Mouse (Mus musculus): ENCODE measurements around the gene Kcnd1. TPM values are rescaled to one million over a fixed set of nuclear protein-coding genes. Genes with fewer than 3 reads are reported as not detected.

Gene Kcnd1
- polyA plus RNA-seq (2012; rRNA removed): 4.1 and 5.7 TPM in 2 replicates
- polyA plus RNA-seq (2014; fragmentation: Nextera tagmentation; extraction: Ambion mirVana): 1.7 and 2.2 TPM in 2 replicates

DNA sequence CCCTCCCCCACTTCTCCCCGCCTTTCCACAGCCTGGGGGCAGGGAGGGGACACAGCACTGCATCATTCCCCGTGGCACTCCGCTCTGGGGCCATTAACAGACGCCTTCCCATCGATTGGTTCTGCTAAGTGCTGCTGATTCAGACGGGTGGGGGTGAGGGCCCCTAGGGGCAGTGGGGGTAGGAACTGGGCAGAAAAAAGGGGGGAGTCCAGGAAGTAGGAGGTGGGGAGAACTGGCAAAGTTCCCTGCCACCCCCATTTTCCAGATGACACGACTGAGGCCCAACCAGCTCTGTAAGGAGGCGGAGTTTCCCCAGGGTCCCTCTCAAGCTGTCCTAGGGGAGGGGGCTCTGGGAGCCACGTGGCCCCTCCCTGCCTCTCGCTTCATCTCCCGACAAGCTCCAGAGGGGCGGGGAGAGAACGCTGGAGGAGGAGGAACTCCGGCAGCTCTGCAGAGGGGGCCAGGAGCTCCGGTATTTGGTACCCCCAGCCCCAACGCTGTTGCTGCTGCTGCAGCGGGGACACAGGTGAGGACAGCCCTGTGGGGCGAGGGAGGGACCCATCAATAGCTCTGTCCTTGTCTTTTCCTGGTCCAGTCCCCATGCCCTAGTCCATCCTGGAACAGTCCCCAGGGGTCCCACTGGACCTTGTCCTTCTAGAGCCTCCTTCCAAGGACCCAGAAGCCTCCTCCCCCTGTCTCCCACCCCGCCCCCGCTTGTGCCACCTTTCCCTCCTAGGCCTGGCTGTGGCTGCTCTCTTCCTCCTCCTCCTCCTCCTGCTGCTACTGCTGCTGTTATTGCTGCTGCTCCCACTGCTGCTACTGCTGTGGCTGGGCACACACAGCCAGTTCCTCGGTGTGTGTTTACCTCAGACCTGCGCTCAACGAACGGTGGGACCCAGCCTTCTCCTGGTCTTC, at the start of gene Kcnd1:
TSS of gene Kcnd1 (plus strand) at position 425 of the 915 bp plus-strand sequence.
- Histone ChIP-seq H3K9me3 (ENCODE audit: control insufficient read depth, low read length) (no peaks in the 10 kb centered on the region), H3K4me2 (replicated peaks; ENCODE audit: low read depth, low read length, severe bottlenecking) (peak within 1 kb of the TSS; percentile 55), H3K27ac (replicated peaks; ENCODE audit: low read depth, low read length) (no peak within 1 kb of the TSS), H3K9ac (ENCODE audit: low read depth, low read length, severe bottlenecking) (peak within 1 kb of the TSS; percentile 43), H3K27me3 (ENCODE audit: control insufficient read depth, insufficient read depth, low read length) (no peaks in the 10 kb centered on the region), H3K4me1 (ENCODE audit: control insufficient read depth, insufficient read depth, low read length) (0 out of 2 replicates have a peak, but pooled peaks cover 3% of the 10 kb centered on the region), H3K4me3 (replicated peaks; ENCODE audit: low read length) (peak within 1 kb of the TSS; percentile 40), H3K36me3 (ENCODE audit: control insufficient read depth, insufficient read depth, low read length) (peaks cover 6% of the 10 kb centered on the region; the same call in 1 of the 2 replicates)
- no peak for TF ChIP-seq POLR2A (IDR thresholded peaks at IDR 0.05; ENCODE audit: borderline replicate concordance, extremely low read depth, insufficient read depth, insufficient read length)
- ATAC-seq (ENCODE audit: low FRiP score, low read depth) (peak; percentile 67), DNase-seq (ENCODE audit: low spot score) (peak; percentile 46)
- 17% methylated on average over 19 of the region's 24 CpGs for WGBS

- Histone ChIP-seq H3K4me3 (replicated peaks; ENCODE audit: low read length) (no peak overlapping the region), H3K36me3 (ENCODE audit: control insufficient read depth, insufficient read depth, low read length) (peaks cover 13% of the 10 kb centered on the region), H3K4me1 (ENCODE audit: control insufficient read depth, insufficient read depth, low read length) (no peaks in the 10 kb centered on the region), H3K4me2 (replicated peaks; ENCODE audit: low read depth, low read length, severe bottlenecking) (no peak overlapping the region), H3K9ac (ENCODE audit: low read depth, low read length, severe bottlenecking) (no peak overlapping the region), H3K27me3 (ENCODE audit: control insufficient read depth, insufficient read depth, low read length) (no peaks in the 10 kb centered on the region), H3K9me3 (ENCODE audit: control insufficient read depth, low read length) (no peaks in the 10 kb centered on the region), H3K27ac (replicated peaks; ENCODE audit: low read depth, low read length) (no peak overlapping the region)
- no peak for DNase-seq (ENCODE audit: low spot score)
- TF ChIP-seq POLR2A (IDR thresholded peaks at IDR 0.05; ENCODE audit: borderline replicate concordance, extremely low read depth, insufficient read depth, insufficient read length): no peak
- 50% methylated on average over 2 of the region's 2 CpGs for WGBS
- ATAC-seq (ENCODE audit: low FRiP score, low read depth): no peak
Observed at GRCm38 (mm10) chrX:7772766-7773165, 49.3 kb upstream of the Kcnd1 start.

DNA sequence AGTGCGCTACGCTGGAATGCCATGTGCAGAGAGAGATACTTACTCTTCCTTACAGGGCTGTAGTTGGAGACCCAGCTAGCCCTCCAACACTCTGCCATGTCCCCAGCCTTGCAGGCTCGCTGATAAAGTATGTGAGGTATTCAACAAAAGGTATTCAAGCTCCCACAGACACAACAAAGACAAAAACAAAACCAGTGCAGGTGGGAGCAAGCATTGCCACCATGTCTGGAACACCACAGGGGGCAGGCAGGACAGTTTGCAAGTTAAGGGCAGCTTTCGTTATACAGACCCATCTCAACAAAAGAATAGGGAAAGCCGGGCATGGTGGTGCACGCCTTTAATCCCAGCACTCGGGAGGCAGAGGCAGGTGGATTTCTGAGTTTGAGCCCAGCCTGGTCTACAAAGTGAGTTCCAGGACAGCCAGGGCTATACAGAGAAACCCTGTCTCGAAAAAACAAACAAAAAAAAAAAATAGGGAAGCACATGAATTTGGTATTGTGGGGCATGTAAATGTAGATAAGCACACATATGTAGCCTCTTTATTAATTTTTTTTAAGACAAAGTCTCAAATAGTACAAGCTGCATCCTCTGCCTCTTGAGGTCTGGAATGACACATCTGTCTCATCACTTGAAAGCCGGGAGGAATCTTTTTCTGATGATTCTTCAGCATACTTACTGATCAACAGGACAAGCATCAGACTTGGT, 46.4 kb upstream of the Kcnd1 start:
- H3K36me3 ChIP-seq (ENCODE audit: control insufficient read depth, insufficient read depth, low read length): no peaks in the 10 kb centered on the region
- WGBS: 76% methylated on average over 9 of the region's 9 CpGs
- H3K4me2 ChIP-seq (replicated peaks; ENCODE audit: low read depth, low read length, severe bottlenecking): no peak overlapping the region
- H3K27me3 ChIP-seq (ENCODE audit: control insufficient read depth, insufficient read depth, low read length): no peaks in the 10 kb centered on the region
- no peak for ATAC-seq (ENCODE audit: low FRiP score, low read depth)
- H3K4me3 ChIP-seq (replicated peaks; ENCODE audit: low read length): no peak overlapping the region
- H3K9ac ChIP-seq (ENCODE audit: low read depth, low read length, severe bottlenecking): no peak overlapping the region
- H3K9me3 ChIP-seq (ENCODE audit: control insufficient read depth, low read length): no peaks in the 10 kb centered on the region
- TF ChIP-seq POLR2A (IDR thresholded peaks at IDR 0.05; ENCODE audit: borderline replicate concordance, extremely low read depth, insufficient read depth, insufficient read length): no peak
- DNase-seq (ENCODE audit: low spot score): no peak
- no peak overlapping the region for H3K27ac ChIP-seq (replicated peaks; ENCODE audit: low read depth, low read length)
- H3K4me1 ChIP-seq (ENCODE audit: control insufficient read depth, insufficient read depth, low read length): no peaks in the 10 kb centered on the region

- no peak overlapping the region for H3K27ac ChIP-seq (replicated peaks; ENCODE audit: low read depth, low read length)
- no peaks in the 10 kb centered on the region for H3K27me3 ChIP-seq (ENCODE audit: control insufficient read depth, insufficient read depth, low read length)
- no peak overlapping the region for H3K9ac ChIP-seq (ENCODE audit: low read depth, low read length, severe bottlenecking)
- no peaks in the 10 kb centered on the region for H3K36me3 ChIP-seq (ENCODE audit: control insufficient read depth, insufficient read depth, low read length)
- H3K9me3 ChIP-seq (ENCODE audit: control insufficient read depth, low read length): no peaks in the 10 kb centered on the region
- H3K4me3 ChIP-seq (replicated peaks; ENCODE audit: low read length): no peak overlapping the region
- no peaks in the 10 kb centered on the region for H3K4me1 ChIP-seq (ENCODE audit: control insufficient read depth, insufficient read depth, low read length)
- 49% methylated on average over 8 of the region's 8 CpGs for whole genome bisulfite sequencing
- ATAC-seq (ENCODE audit: low FRiP score, low read depth): no peak
- peak; percentile 25 for DNase-seq (ENCODE audit: low spot score)
- TF ChIP-seq POLR2A (IDR thresholded peaks at IDR 0.05; ENCODE audit: borderline replicate concordance, extremely low read depth, insufficient read depth, insufficient read length): no peak
- H3K4me2 ChIP-seq (replicated peaks; ENCODE audit: low read depth, low read length, severe bottlenecking): no peak overlapping the region
Observed at GRCm38 (mm10) chrX:7776329-7777082, 45.6 kb upstream of the Kcnd1 start.
